Mouse (Mus musculus): ENCODE data around the gene Kcnmb4.

DNA sequence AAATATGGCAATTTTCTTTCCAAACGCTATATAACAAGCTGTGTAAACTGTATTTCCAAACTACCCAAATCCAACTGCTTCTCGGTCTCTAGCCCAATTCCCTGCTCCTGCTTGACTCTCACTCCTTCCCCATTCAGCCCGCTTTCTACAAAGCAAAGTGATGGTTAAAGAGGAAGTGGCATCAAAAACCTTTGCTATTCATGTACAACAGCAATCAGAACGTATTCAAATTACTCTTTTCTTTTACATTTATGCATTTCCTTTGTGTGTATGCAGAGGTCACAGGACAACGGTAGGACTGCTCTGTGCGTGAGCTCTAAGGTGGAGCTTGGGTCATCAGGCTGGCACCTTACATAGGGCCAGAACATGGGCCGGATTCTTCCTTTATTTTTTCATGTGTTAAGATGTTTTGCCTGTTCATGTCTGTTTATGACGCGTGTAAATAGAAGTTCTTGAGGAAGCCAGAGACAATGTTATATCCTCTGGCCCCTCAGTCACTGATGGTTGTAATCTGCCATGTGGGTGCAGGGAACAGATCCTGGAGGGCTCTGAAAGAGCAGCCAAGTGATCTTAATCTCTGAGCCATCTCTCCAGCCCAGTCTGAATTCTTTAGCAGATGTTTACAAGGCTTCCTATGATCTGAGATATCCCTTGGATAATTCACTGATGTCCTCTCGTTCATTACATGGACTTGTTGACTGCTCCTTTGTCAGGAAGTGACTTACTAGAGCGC, 39.0 kb upstream of the Kcnmb4 start:
- TF ChIP-seq POLR2A (IDR thresholded peaks at IDR 0.05; ENCODE audit: borderline replicate concordance, control insufficient read depth, low read depth, low read length) = no peak
- no peak for TF ChIP-seq CTCF (IDR thresholded peaks at IDR 0.05; ENCODE audit: control insufficient read depth, insufficient read depth, low read length)
